Mouse (Mus musculus) neutrophil, adult 59 days (primary cell): ENCODE measurements around the gene Pigb. TPM values are rescaled to one million over a fixed set of nuclear protein-coding genes. Genes with fewer than 3 reads are reported as not detected.

ENCODE experiments used
- total RNA-seq, 2 experiments: library from RNA; stranded (reverse); gene quantifications; 1 replicate in 1 of 2; 2 replicates in 1 of 2; pipeline ENCODE4 v1.2.4; 2023

The Pigb gene
- total RNA-seq: 10 to 100 TPM; 25.3 to 28.4 TPM

GRCm38 (mm10) chr9:73040080-73040479 is at the start of gene Pigb:
TSS of gene Pigb (minus strand) at chr9:73040378.

DNA sequence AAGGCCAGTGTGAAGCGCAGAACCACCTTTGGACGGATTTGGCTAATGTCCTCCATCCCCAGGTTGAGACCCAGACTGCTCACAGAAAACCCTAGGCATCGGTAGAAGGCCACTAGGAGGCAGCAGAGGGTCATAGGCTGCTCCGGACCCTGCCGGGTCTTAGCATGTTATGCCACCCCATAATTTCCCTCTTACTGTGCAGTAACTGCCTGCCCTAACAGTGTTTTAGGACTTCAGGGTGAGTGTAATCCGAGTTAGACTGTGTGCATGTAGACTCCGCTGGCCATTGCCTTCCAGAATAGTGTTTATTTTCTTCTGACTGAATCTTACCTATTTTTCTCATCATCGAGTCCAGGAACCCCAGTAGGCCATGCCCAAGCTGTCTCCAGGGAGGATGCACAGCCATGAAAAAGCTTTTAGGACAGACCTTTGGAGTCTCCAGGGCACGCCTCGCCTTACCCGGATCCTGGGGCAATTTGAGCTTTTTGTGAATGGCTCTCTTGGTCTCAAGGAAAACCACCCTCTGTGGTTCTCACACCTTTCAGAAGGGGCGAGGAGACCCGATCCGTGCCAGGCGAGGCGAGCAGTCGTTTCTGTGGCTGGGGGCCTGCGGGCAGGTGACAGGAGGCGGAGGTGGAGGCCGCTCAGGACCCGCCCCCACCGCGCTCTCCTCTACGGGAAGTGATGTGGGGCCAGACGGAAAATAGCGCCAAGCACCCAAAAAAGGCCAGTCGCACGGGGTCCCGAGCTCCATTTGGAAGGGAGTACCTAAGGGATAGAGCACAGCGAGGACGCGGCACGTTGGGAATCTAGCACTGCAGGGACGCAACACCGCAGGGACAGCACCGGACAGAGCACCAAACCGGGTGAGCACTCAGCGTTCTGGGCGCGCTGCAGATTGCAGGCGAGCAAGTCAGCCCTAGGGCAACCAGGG is 4.2 kb upstream of the Pigb start, which contains the start of gene Rab27a:
Gene Rab27a (plus strand): TSS at position 709 of the 934 bp plus-strand sequence.

GRCm38 (mm10) chr9:72985250-72986220 is 54.6 kb downstream of the Pigb start, which contains the start of the genes Ccpg1os and Ccpg1:
TSS of gene Ccpg1os (minus strand) at chr9:72985382.
TSS of gene Ccpg1 (plus strand) at chr9:72985429.

DNA sequence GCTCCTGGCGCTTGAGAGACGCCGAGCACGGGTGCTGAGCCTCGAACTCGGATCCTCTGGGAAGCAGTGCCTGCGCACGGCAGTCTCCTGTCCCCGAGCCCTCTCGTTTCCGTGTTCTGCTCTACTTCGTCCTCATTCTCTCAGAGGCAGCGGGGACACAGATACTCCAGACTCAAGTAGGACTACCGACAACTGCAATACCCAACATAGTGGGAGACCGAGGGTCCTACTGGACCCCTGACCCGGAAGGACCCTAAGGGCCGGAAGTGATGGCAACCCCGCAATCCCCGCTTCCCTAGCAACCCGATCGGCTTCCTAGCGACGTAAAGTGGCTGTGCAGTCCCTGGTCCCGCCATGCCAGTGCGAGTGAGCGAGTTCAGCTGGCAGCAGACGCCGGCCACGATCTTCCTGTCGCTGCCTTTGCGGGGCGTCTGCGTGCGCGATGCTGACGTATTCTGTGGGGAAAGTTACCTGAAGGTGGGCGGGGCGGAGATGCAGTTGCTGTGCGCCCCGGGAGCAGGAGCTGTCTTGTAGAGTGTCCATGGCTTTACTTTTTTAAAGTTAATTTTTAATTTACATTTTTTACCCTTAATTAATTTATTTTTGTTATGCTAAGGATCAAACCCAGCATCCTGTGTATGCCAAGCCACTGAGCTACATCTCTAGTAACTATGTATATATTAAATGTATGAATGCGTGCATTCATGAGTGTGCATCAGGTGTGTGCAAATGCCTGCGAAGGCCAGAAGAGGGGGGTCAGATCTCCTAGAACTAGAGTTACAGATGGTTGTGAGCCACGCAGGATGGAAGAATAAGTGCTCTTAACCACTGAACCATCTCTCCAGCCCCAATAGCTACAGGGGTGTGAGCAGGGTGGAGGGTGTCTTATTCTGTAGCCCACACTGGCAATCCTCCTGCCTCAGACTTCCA is 81.4 kb downstream of the Pigb start, which contains the start of the genes Dyx1c1 and Gm44503:
Gene Dyx1c1 (plus strand): TSS at position 265 of the 930 bp plus-strand sequence.
Gene Gm44503 (plus strand): TSS at position 332 of the 930 bp plus-strand sequence.

Other genes starting within 250 kb of the Pigb start
- gene Prtg, start 233.5 kb downstream of the Pigb start, total RNA-seq: not detected
- gene Pygo1, start 114.7 kb downstream of the Pigb start, total RNA-seq: not detected
- under 1 TPM; 0.31 to 0.78 TPM for gene Dyx1c1, start 81.6 kb downstream of the Pigb start, total RNA-seq
- gene Gm44503, start 81.5 kb downstream of the Pigb start, total RNA-seq: not detected
- gene Ccpg1os, start 55.0 kb downstream of the Pigb start, total RNA-seq: 1 to 10 TPM; 1.9 to 2.8 TPM
- gene Ccpg1, start 54.9 kb downstream of the Pigb start, total RNA-seq: 100 to 1,000 TPM; 296 to 332 TPM
- 100 to 1,000 TPM; 203 to 213 TPM for gene Rab27a, start 4.5 kb upstream of the Pigb start, total RNA-seq
- gene Khdc3, start 61.5 kb upstream of the Pigb start, total RNA-seq: 10 to 100 TPM; 16.0 to 20.1 TPM
- gene Gm20509, start 62.1 kb upstream of the Pigb start, total RNA-seq: not detected
- 10 to 100 TPM; 38.2 to 45.7 TPM for gene Rsl24d1, start 73.0 kb upstream of the Pigb start, total RNA-seq